Mouse (Mus musculus): Measurements from ENCODE around the gene Filip1. TPM values are rescaled to one million over a fixed set of nuclear protein-coding genes. Genes with fewer than 3 reads are reported as not detected.
"Not testable (repeated sequence)": the region's sequence is repeated elsewhere in the genome, so short reads cannot be mapped to it uniquely, and the experiment has no call there.

Filip1 gene
- polyA plus RNA-seq (2016; fragmentation: Nextera tagmentation; extraction: Ambion mirVana), result 8.3 and 11.0 TPM in 2 replicates

GRCm38 (mm10) chr9:80012751-80013150 lies at the start of gene Filip1:
Filip1 (minus strand) TSS chr9:80012851.
- H3K4me2 ChIP-seq (replicated peaks), result no peak within 1 kb of the TSS
- no peak within 1 kb of the TSS for H3K4me3 ChIP-seq
- H3K4me1 ChIP-seq, result no peaks in the 10 kb centered on the region
- no peaks in the 10 kb centered on the region for H3K36me3 ChIP-seq
- no peak for ATAC-seq (ENCODE audit: low FRiP score, low read depth)
- no peaks in the 10 kb centered on the region for H3K9me3 ChIP-seq
- H3K9ac ChIP-seq (replicated peaks), result no peak within 1 kb of the TSS
- WGBS, result 85% methylated on average over 7 of the region's 7 CpGs
- no peaks in the 10 kb centered on the region for H3K27me3 ChIP-seq
- no peak within 1 kb of the TSS for H3K27ac ChIP-seq (replicated peaks)

- no peak for ATAC-seq (ENCODE audit: low FRiP score, low read depth)
- no peak overlapping the region for H3K27ac ChIP-seq (replicated peaks)
- no peaks in the 10 kb centered on the region for H3K36me3 ChIP-seq
- no peaks in the 10 kb centered on the region for H3K4me1 ChIP-seq
- no peak overlapping the region for H3K9ac ChIP-seq (replicated peaks)
- no peaks in the 10 kb centered on the region for H3K27me3 ChIP-seq
- H3K4me2 ChIP-seq (replicated peaks), result no peak overlapping the region
- H3K9me3 ChIP-seq, result peaks cover 9% of the 10 kb centered on the region; the same call in 1 of the 2 replicates
- WGBS, result 83% methylated on average over 2 of the region's 2 CpGs
- H3K4me3 ChIP-seq, result no peak overlapping the region
Measured at GRCm38 (mm10) chr9:80057690-80058089, 45.0 kb upstream of the Filip1 start.

GRCm38 (mm10) chr9:80052951-80053350 lies 40.3 kb upstream of the Filip1 start:
- Histone ChIP-seq H3K27me3 (no peaks in the 10 kb centered on the region), H3K27ac (replicated peaks) (no peak overlapping the region), H3K36me3 (no peaks in the 10 kb centered on the region), H3K4me3 (no peak overlapping the region), H3K4me1 (no peaks in the 10 kb centered on the region), H3K4me2 (replicated peaks) (no peak overlapping the region), H3K9ac (replicated peaks) (no peak overlapping the region), H3K9me3 (peaks cover 9% of the 10 kb centered on the region; the same call in 1 of the 2 replicates)
- 84% methylated on average over 5 of the region's 5 CpGs for WGBS
- no peak for ATAC-seq (ENCODE audit: low FRiP score, low read depth)

GRCm38 (mm10) chr9:80049271-80049670 lies 36.6 kb upstream of the Filip1 start:
- not testable (repeated sequence) for H3K9me3 ChIP-seq; H3K9ac ChIP-seq (replicated peaks); H3K4me1 ChIP-seq; H3K36me3 ChIP-seq; H3K4me2 ChIP-seq (replicated peaks); H3K27me3 ChIP-seq; ATAC-seq (ENCODE audit: low FRiP score, low read depth); H3K27ac ChIP-seq (replicated peaks); H3K4me3 ChIP-seq
- WGBS, result 39% methylated on average over 5 of the region's 5 CpGs

- not testable (repeated sequence) for H3K36me3 ChIP-seq; H3K4me1 ChIP-seq; ATAC-seq (ENCODE audit: low FRiP score, low read depth); H3K4me2 ChIP-seq (replicated peaks); H3K9ac ChIP-seq (replicated peaks); H3K27ac ChIP-seq (replicated peaks); H3K9me3 ChIP-seq; H3K27me3 ChIP-seq; H3K4me3 ChIP-seq
- 71% methylated on average over 4 of the region's 4 CpGs for whole genome bisulfite sequencing
Measured at GRCm38 (mm10) chr9:80044301-80044700, 31.6 kb upstream of the Filip1 start.

- ATAC-seq (ENCODE audit: low FRiP score, low read depth), result no peak
- no peak overlapping the region for H3K4me3 ChIP-seq
Measured at GRCm38 (mm10) chr9:80039296-80039815, 26.7 kb upstream of the Filip1 start.

GRCm38 (mm10) chr9:80037997-80038383 lies 25.3 kb upstream of the Filip1 start:
- ATAC-seq (ENCODE audit: low FRiP score, low read depth), result no peak
- H3K4me1 ChIP-seq, result no peaks in the 10 kb centered on the region
- no peaks in the 10 kb centered on the region for H3K27me3 ChIP-seq
- no peak overlapping the region for H3K9ac ChIP-seq (replicated peaks)
- no peaks in the 10 kb centered on the region for H3K9me3 ChIP-seq
- no peak overlapping the region for H3K4me2 ChIP-seq (replicated peaks)
- H3K4me3 ChIP-seq, result no peak overlapping the region
- no peaks in the 10 kb centered on the region for H3K36me3 ChIP-seq
- no peak overlapping the region for H3K27ac ChIP-seq (replicated peaks)

More at GRCm38 (mm10) chr9:80039296-80039815, 26.7 kb upstream of the Filip1 start:
- Histone ChIP-seq H3K4me2 (replicated peaks) (no peak overlapping the region), H3K27me3 (no peaks in the 10 kb centered on the region), H3K36me3 (no peaks in the 10 kb centered on the region), H3K9me3 (no peaks in the 10 kb centered on the region), H3K9ac (replicated peaks) (no peak overlapping the region), H3K27ac (replicated peaks) (no peak overlapping the region), H3K4me1 (no peaks in the 10 kb centered on the region)
- WGBS, result 5% methylated on average over 2 of the region's 2 CpGs

- H3K27ac ChIP-seq (replicated peaks), result no peak overlapping the region
- no peaks in the 10 kb centered on the region for H3K9me3 ChIP-seq
- 95% methylated on average over 13 of the region's 13 CpGs for WGBS
- H3K27me3 ChIP-seq, result no peaks in the 10 kb centered on the region
- no peak overlapping the region for H3K4me3 ChIP-seq
- H3K4me2 ChIP-seq (replicated peaks), result no peak overlapping the region
- no peak for ATAC-seq (ENCODE audit: low FRiP score, low read depth)
- no peak overlapping the region for H3K9ac ChIP-seq (replicated peaks)
- no peaks in the 10 kb centered on the region for H3K4me1 ChIP-seq
- no peaks in the 10 kb centered on the region for H3K36me3 ChIP-seq
Measured at GRCm38 (mm10) chr9:80037262-80037996, 24.8 kb upstream of the Filip1 start.

- Histone ChIP-seq H3K9ac (replicated peaks) (no peak overlapping the region), H3K36me3 (no peaks in the 10 kb centered on the region), H3K9me3 (no peaks in the 10 kb centered on the region), H3K4me3 (no peak overlapping the region), H3K4me1 (no peaks in the 10 kb centered on the region; the same call in 1 of the 2 replicates), H3K27ac (replicated peaks) (no peak overlapping the region), H3K27me3 (no peaks in the 10 kb centered on the region), H3K4me2 (replicated peaks) (no peak overlapping the region)
- ATAC-seq (ENCODE audit: low FRiP score, low read depth), result no peak
- WGBS, result 71% methylated on average over 6 of the region's 6 CpGs
Measured at GRCm38 (mm10) chr9:80026581-80027021, 13.9 kb upstream of the Filip1 start.

GRCm38 (mm10) chr9:80026017-80026416 lies 13.4 kb upstream of the Filip1 start:
- 3% methylated on average over 2 of the region's 2 CpGs for WGBS
- peak; percentile 58; the same call in 1 of the 2 replicates for ATAC-seq (ENCODE audit: low FRiP score, low read depth)

GRCm38 (mm10) chr9:80025347-80025746 lies 12.7 kb upstream of the Filip1 start:
- not testable (repeated sequence) for H3K4me2 ChIP-seq (replicated peaks); H3K4me1 ChIP-seq; H3K4me3 ChIP-seq; H3K27me3 ChIP-seq; H3K9ac ChIP-seq (replicated peaks); H3K27ac ChIP-seq (replicated peaks); ATAC-seq (ENCODE audit: low FRiP score, low read depth); H3K36me3 ChIP-seq; H3K9me3 ChIP-seq
- WGBS, result 91% methylated on average over 5 of the region's 5 CpGs

More at GRCm38 (mm10) chr9:80026017-80026416, 13.4 kb upstream of the Filip1 start:
- Histone ChIP-seq H3K27me3 (no peaks in the 10 kb centered on the region), H3K4me1 (no peaks in the 10 kb centered on the region; the same call in 1 of the 2 replicates), H3K27ac (replicated peaks) (no peak overlapping the region), H3K9ac (replicated peaks) (no peak overlapping the region), H3K4me2 (replicated peaks) (no peak overlapping the region), H3K9me3 (no peaks in the 10 kb centered on the region), H3K4me3 (no peak overlapping the region), H3K36me3 (no peaks in the 10 kb centered on the region)

- Histone ChIP-seq H3K9ac (replicated peaks) (no peak overlapping the region), H3K9me3 (no peaks in the 10 kb centered on the region), H3K27me3 (no peaks in the 10 kb centered on the region), H3K36me3 (no peaks in the 10 kb centered on the region), H3K4me1 (no peaks in the 10 kb centered on the region; the same call in 1 of the 2 replicates), H3K4me3 (no peak overlapping the region), H3K4me2 (replicated peaks) (no peak overlapping the region), H3K27ac (replicated peaks) (no peak overlapping the region)
- 0 out of 2 replicates have a peak, but pooled peaks have one; percentile 23 for ATAC-seq (ENCODE audit: low FRiP score, low read depth)
- 67% methylated on average over 8 of the region's 8 CpGs for WGBS
Measured at GRCm38 (mm10) chr9:80022821-80023220, 10.2 kb upstream of the Filip1 start.
